Mouse (Mus musculus) activated CD4-positive, CD25-positive, alpha-beta regulatory T cell, adult 9 weeks (primary cell): ENCODE measurements around the gene Otud1. TPM values are rescaled to one million over a fixed set of nuclear protein-coding genes. Genes with fewer than 3 reads are reported as not detected.

Experiments
- polyA plus RNA-seq: library from polyadenylated mRNA; unstranded; fragments of 100-300 nt; shearing (Covaris generic); gene quantifications from one replicate; pipeline ENCODE4 v1.2.1, GENCODE M21; 2017

The Otud1 gene
- 0.42 TPM for polyA plus RNA-seq

GRCm38 (mm10) chr2:19657158-19657874 is at the start of gene Otud1:
TSS of gene Otud1 (plus strand) at chr2:19657752.

Other genes starting within 250 kb of the Otud1 start
- gene Ptf1a, start 212.1 kb upstream of the Otud1 start, polyA plus RNA-seq, result not detected
- not detected for gene 4921504E06Rik, start 103.8 kb upstream of the Otud1 start, polyA plus RNA-seq